Mouse (Mus musculus) liver, adult 2 months (tissue): ENCODE measurements at regions not wholly inside any gene's neighbourhood (a gene's known extent, or its start where the extent isn't known, plus 50 kb on each side); places are given as distances from the start of the nearest gene placed in this dataset.

Source experiments
- CTCF ChIP-seq: fragments of 200-500 bp; IDR thresholded peaks from 2 replicates; pipeline ENCODE4 v1.5.1; 2011; ENCODE audit warnings: low read depth, low read length, control low read depth
- POLR2A ChIP-seq: fragments of 200-500 bp; IDR thresholded peaks from 2 replicates; pipeline ENCODE4 v1.6.1; 2011; ENCODE audit warnings: low read length, control low read depth; ENCODE audit not compliant: insufficient read depth; ENCODE audit errors: extremely low read depth

DNA sequence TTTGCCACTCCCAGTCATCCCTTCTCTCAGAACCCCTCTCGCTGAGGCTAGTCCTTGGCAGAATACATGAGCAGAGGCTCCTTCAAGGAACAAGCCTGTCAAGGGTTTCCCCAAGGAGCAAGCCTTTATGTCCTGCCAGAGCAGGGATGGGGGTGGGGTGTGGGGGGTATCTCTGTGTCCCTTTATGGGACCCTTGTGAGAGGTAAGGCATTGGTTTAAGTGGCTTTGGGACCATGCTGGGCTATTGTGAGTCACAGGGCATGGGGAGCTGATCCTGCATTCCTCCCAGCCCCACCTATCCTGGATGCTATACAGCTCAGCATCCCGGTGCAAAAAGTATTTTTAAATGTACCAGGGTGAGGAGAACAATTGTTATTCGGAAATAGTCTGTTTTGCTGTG, 641.1 kb upstream of the Fam19a5 start:
- TF ChIP-seq CTCF (no peak), POLR2A (no peak)
